Mouse (Mus musculus) kidney, postnatal 25 days (tissue): ENCODE results near the gene Iars.

Experiments
- DNase-seq, 2 experiments: peaks; one replicate each; pipeline ENCODE4 v3.0.0; 2021; ENCODE audit warnings: mixed read lengths in 2 of 2

Gene Iars

GRCm38 (mm10) chr13:49681351-49682232, at the start of gene Iars:
TSS of gene Iars (plus strand) at chr13:49682100.
- DNase-seq, result peak; percentile 99

- no peak for DNase-seq
Observed at GRCm38 (mm10) chr13:49639965-49640364, 41.9 kb upstream of the Iars start.

- no peak for DNase-seq
Observed at GRCm38 (mm10) chr13:49642650-49643049, 39.2 kb upstream of the Iars start.

- DNase-seq, result no peak
Observed at GRCm38 (mm10) chr13:49643669-49644362, 38.1 kb upstream of the Iars start.

- no peak for DNase-seq
Observed at GRCm38 (mm10) chr13:49644731-49645529, 37.0 kb upstream of the Iars start.

GRCm38 (mm10) chr13:49646019-49646418, 35.9 kb upstream of the Iars start:
- no peak for DNase-seq

- no peak for DNase-seq
Observed at GRCm38 (mm10) chr13:49651136-49651535, 30.8 kb upstream of the Iars start.

GRCm38 (mm10) chr13:49651781-49652351, 30.0 kb upstream of the Iars start:
- DNase-seq, result no peak

- peak; percentile 99 to 100 for DNase-seq
Observed at GRCm38 (mm10) chr13:49652481-49653179, 29.3 kb upstream of the Iars start, which contains the start of the genes Cenpp and Nol8. TSS of gene Cenpp (minus strand) at chr13:49652785. TSS of gene Nol8 (plus strand) at chr13:49653078.

- DNase-seq, result peak in 1 of 2 experiments; percentile 67
Observed at GRCm38 (mm10) chr13:49653180-49653541, 28.7 kb upstream of the Iars start.

- no peak for DNase-seq
Observed at GRCm38 (mm10) chr13:49677793-49678192, 4.1 kb upstream of the Iars start.

- no peak for DNase-seq
Observed at GRCm38 (mm10) chr13:49682233-49682846, 440 bp downstream of the Iars start.

- no peak for DNase-seq
Observed at GRCm38 (mm10) chr13:49684266-49684665, 2.4 kb downstream of the Iars start.

- no peak for DNase-seq
Observed at GRCm38 (mm10) chr13:49691056-49691455, 9.2 kb downstream of the Iars start.

- no peak for DNase-seq
Observed at GRCm38 (mm10) chr13:49703216-49703779, 21.4 kb downstream of the Iars start.

GRCm38 (mm10) chr13:49706032-49706690, 24.3 kb downstream of the Iars start:
- no peak for DNase-seq

- DNase-seq, result no peak
Observed at GRCm38 (mm10) chr13:49708311-49708710, 26.4 kb downstream of the Iars start.

- DNase-seq, result no peak
Observed at GRCm38 (mm10) chr13:49712047-49712721, 30.3 kb downstream of the Iars start.

GRCm38 (mm10) chr13:49719310-49719709, 37.4 kb downstream of the Iars start:
- DNase-seq, result no peak

- DNase-seq, result no peak
Observed at GRCm38 (mm10) chr13:49736430-49736829, 54.5 kb downstream of the Iars start.
